Mouse (Mus musculus): ENCODE measurements around the gene AI413582. TPM values are rescaled to one million over a fixed set of nuclear protein-coding genes. Genes with fewer than 3 reads are reported as not detected.

Gene AI413582
- polyA plus RNA-seq, 1 experiment from 2014 or later, result 42.9 TPM

DNA sequence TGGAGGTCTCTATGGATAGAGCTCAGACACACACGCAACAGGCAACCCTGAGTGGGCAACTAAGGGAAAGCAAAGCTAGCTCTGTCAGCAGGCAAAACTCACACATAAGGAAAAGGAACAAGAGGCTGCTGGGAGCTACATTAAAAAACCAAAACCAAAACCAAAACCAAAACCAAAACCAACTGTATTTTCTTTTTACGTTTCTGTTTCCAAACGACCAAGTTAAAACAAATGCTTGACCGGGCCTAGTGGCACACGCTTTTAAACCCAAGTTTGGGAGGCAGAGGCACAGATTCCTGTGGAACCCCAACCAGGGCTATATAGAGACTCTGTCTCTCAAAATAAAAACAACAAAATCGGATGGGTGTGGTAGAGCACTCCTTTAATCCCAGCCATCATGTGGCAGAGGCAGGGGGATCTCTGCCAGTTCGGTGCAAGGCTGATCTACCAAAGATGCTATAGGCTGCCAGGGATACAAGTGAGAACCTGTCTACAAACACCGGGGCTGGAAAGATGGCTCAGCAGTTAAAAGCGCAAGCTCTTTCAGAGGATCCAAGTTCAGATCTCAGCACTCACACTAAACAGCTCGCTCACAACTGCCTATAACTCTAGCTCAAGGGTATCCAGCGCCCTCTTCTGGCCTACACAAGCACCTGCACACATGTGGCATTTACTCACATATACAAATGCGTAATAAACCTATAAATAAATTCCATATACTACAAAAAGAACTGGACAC is 26.4 kb upstream of the AI413582 start:
- peak overlapping the region; percentile 58 for H3K27ac ChIP-seq
- H3K4me3 ChIP-seq (ENCODE audit: inconsistent target), result peak overlapping the region; percentile 19; the same call in 1 of the 2 replicates
- WGBS (ENCODE audit: missing documents), result 53% methylated on average over 11 of the region's 12 CpGs
- H3K79me2 ChIP-seq (ENCODE audit: inconsistent target), result peaks cover 81% of the 10 kb centered on the region
- peaks cover 17% of the 10 kb centered on the region; the same call in 1 of the 2 replicates for H3K36me3 ChIP-seq (ENCODE audit: inconsistent target)

DNA sequence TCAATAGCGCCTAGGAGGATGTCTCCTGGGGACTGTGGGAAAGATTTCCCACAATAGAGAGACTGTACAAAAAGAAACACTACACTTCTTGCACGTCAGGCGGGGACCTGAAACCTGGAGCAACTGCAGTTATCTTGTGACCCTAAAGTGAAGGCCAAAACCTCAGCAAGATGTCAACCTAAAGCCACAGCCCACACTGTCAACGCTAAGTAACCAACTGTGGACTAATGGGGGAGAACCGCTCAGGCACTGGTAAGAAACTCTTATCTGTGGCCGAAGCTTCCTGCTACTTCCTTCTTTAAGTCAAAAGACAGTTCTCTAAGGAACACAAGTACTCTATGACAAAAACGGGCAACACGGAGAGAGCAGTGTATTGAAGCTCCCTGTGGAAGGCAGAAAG is 22.7 kb upstream of the AI413582 start:
- 15% methylated on average over 8 of the region's 8 CpGs for WGBS (ENCODE audit: missing documents)
- peak overlapping the region; percentile 28 for H3K27ac ChIP-seq
- H3K4me3 ChIP-seq (ENCODE audit: inconsistent target), result no peak overlapping the region
- H3K79me2 ChIP-seq (ENCODE audit: inconsistent target), result peaks cover 60% of the 10 kb centered on the region
- no peaks in the 10 kb centered on the region for H3K36me3 ChIP-seq (ENCODE audit: inconsistent target)

DNA sequence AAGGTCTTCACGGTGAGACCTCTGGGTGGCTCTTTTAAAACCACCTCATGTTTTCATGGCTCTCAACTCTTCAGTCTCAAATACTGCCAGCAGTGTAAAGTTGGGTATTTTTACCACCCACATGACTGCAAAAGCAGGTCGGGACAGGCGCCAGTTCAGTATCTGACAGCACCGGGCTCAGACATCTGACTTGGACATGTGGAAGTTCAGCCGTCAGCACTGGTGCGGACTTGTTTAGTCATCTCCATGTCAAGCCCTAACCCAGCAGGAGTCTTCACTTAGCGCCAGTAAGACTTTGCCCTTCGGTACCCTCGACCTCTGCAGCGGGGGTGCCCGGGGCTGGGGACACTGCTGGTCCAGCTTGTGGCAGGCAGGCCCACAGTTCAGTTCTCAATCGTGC is 21.7 kb upstream of the AI413582 start:
- 74% methylated on average over 10 of the region's 12 CpGs for WGBS (ENCODE audit: missing documents)
- peaks cover 53% of the 10 kb centered on the region for H3K79me2 ChIP-seq (ENCODE audit: inconsistent target)
- H3K4me3 ChIP-seq (ENCODE audit: inconsistent target), result no peak overlapping the region
- peak overlapping the region; percentile 28 for H3K27ac ChIP-seq
- no peaks in the 10 kb centered on the region for H3K36me3 ChIP-seq (ENCODE audit: inconsistent target)

DNA sequence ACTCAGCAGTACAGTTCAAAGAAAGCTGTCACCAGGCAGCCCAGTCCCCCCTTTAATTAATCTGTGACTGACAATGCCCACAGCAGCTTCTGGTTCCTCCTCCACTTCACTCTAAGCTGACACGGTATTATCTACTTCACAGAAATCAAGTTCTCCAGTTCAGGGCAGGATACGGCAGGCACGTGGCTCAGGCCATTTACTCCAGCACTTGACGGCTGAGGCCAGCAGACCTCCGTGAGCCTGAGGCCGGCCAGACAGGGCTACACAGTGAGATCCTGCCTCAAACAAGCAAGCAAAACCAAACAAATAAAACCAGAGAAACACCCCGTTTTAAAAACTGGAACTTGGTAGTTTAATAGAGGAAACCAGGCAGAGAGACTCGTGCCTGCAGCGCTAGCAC is 21.1 kb upstream of the AI413582 start:
- Histone ChIP-seq H3K36me3 (ENCODE audit: inconsistent target) (no peaks in the 10 kb centered on the region), H3K79me2 (ENCODE audit: inconsistent target) (peaks cover 53% of the 10 kb centered on the region), H3K4me3 (ENCODE audit: inconsistent target) (no peak overlapping the region), H3K27ac (peak overlapping the region; percentile 28)
- 43% methylated on average over 9 of the region's 9 CpGs for WGBS (ENCODE audit: missing documents)

DNA sequence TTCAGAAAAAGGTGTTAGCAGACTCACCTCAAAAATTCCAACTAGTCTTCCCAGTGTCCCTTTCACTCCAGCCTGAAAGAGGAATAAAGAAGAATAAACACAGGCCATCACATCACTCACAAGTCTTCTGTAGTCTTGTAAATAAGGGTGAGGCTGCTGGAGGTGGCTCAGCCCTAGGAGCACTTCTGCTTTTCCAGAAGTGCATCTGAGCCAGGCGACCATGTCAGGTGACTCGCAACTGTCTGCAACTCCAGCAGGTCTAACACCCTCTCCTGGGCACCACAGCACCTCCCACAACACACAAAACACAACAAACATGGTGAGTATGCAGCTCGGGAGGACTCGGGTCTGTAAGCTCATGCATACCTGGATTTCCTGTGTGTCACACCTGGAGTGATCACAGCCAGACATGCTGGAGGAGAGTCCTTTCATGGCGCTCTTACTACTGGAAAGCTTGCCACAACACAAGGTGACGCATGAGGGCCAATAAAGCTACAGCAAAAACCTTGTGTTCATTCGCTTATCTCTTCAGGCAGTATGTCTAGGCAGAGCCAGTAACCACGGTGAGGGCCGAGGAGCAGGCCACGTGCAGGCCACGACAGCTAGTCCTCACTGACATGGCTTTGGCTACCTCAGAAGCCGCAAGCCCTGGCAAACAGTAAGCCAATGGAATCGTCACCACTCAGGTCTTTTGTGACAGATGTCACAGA is 17.8 kb upstream of the AI413582 start:
- WGBS (ENCODE audit: missing documents), result 68% methylated on average over 13 of the region's 13 CpGs
- Histone ChIP-seq H3K79me2 (ENCODE audit: inconsistent target) (peaks cover 25% of the 10 kb centered on the region; the same call in 1 of the 2 replicates), H3K4me3 (ENCODE audit: inconsistent target) (no peak overlapping the region), H3K36me3 (ENCODE audit: inconsistent target) (peaks cover 20% of the 10 kb centered on the region), H3K27ac (no peak overlapping the region)

DNA sequence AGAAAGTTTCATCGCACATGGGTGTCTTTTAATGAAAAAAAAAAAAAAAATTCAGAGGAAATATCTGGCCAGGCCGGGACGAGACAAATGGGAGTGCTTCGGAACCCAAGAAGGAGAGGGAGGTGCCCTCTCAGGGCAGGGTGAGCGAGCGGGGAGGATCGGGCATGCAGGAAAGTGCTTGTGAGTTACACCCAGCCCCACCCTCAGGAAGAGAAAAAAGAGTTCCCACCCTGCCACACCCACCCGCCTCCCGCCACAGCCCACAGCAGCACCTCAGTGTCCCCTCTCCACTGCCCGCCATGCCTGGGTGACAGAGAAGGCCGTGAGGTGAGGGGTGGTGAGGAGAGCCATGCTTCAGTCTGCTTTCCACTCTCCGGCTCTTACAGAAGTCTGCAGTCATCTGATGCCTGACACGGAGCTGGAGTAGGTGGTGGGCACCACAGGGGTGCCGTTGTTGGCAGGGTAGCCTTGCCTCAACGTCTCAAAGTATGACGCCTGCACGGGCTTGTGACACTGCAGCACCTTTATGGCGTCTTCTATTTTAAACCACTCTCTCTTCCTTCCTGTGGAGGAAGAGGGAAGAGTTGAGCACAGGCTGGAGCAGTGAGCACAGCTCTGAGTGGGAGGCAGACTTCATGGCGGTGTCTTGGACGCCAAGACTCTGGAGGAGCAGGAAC is 15.0 kb upstream of the AI413582 start:
- peaks cover 20% of the 10 kb centered on the region for H3K36me3 ChIP-seq (ENCODE audit: inconsistent target)
- 88% methylated on average over 17 of the region's 20 CpGs for WGBS (ENCODE audit: missing documents)

DNA sequence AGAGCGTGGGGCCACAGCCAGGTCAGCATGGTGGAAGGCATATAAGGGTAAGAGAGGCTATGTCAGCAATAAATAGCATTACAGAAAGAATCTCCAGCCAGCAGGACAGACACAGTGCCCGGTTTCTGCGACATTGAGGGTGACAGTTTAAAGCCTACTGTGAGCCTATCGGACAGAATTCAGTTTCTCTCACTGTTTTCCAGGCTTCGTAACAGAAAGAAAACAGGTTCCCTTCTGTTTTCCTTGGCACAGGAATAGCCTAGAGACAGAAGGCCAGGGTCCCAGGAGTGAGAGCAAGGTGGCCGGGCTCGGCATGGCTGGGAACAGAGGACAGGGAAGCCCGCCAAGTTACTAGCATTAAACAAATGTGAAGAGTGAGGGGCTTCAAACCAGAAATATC is 14.3 kb upstream of the AI413582 start:
- Histone ChIP-seq H3K36me3 (ENCODE audit: inconsistent target) (peaks cover 20% of the 10 kb centered on the region), H3K79me2 (ENCODE audit: inconsistent target) (no peaks in the 10 kb centered on the region), H3K27ac (no peak overlapping the region), H3K4me3 (ENCODE audit: inconsistent target) (no peak overlapping the region)
- WGBS (ENCODE audit: missing documents), result 96% methylated on average over 8 of the region's 8 CpGs

More for the DNA sequence above, 15.0 kb upstream of the AI413582 start:
- Histone ChIP-seq H3K79me2 (ENCODE audit: inconsistent target) (peaks cover 7% of the 10 kb centered on the region; the same call in 1 of the 2 replicates), H3K27ac (no peak overlapping the region), H3K4me3 (ENCODE audit: inconsistent target) (no peak overlapping the region)

DNA sequence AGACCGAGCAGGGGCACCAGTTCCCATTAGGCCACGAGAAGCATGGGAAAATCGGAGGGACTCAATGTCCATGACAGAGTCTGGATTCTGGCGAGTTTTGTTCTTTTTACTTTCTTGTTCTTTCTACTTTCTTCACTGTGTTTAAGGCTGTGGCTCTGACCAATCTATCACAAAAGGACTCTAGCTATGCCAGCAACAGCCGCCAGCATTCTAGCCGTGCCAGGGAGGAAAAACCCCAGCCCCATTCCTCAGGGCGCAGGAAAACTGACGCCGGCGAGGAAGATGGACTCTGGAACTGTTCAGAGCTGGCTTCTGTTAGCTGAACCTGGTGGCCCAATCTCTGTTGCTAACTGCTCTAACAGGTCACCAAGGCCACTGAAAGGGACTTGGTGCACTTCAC is 12.9 kb upstream of the AI413582 start:
- no peak overlapping the region for H3K4me3 ChIP-seq (ENCODE audit: inconsistent target)
- no peaks in the 10 kb centered on the region for H3K79me2 ChIP-seq (ENCODE audit: inconsistent target)
- WGBS (ENCODE audit: missing documents), result 96% methylated on average over 9 of the region's 10 CpGs
- peaks cover 20% of the 10 kb centered on the region for H3K36me3 ChIP-seq (ENCODE audit: inconsistent target)
- H3K27ac ChIP-seq, result no peak overlapping the region

DNA sequence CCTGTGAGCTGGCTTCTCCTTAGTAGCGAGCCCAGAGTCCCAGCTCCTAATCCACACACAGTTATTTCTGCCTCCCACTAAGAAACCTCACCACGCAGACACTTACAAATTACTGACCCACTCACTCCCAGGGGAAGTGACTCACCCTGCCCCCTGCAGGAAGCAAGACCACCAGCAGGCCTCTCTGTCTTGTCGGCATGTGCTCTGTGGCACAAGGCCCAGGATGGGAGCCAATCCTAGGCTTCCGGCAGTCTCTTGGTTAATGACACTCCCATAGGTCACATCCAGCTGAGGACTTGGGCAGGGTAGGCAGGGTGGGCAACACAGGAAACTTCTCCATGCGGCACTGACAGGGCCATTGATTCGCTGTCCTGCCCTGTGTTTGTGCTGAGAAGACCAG is 11.9 kb upstream of the AI413582 start:
- WGBS (ENCODE audit: missing documents), result 76% methylated on average over 6 of the region's 6 CpGs

DNA sequence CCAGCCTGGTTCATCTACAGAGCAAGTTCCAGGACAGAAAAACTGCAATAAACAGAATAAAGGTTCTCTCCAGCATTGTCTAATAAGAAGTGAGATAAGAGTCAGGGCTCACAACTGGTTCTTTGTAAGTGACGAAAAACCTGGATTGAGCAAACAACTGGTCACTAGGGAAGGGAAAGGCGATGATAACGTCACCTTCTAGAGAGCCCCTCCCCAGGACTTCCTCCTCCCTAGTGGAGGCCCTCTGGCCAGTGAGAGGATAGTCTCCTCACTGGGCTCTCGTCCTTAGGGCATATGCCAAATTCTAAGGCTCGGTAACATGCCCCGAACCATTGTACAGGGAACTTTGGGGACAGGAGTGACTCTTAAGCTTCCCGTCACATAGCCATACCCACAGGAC is 10.5 kb upstream of the AI413582 start:
- Histone ChIP-seq H3K27ac (no peak overlapping the region), H3K36me3 (ENCODE audit: inconsistent target) (peaks cover 18% of the 10 kb centered on the region), H3K79me2 (ENCODE audit: inconsistent target) (no peaks in the 10 kb centered on the region), H3K4me3 (ENCODE audit: inconsistent target) (no peak overlapping the region)
- 82% methylated on average over 7 of the region's 7 CpGs for WGBS (ENCODE audit: missing documents)

More for the DNA sequence above, 11.9 kb upstream of the AI413582 start:
- Histone ChIP-seq H3K79me2 (ENCODE audit: inconsistent target) (no peaks in the 10 kb centered on the region), H3K27ac (no peak overlapping the region), H3K36me3 (ENCODE audit: inconsistent target) (peaks cover 20% of the 10 kb centered on the region), H3K4me3 (ENCODE audit: inconsistent target) (no peak overlapping the region)

DNA sequence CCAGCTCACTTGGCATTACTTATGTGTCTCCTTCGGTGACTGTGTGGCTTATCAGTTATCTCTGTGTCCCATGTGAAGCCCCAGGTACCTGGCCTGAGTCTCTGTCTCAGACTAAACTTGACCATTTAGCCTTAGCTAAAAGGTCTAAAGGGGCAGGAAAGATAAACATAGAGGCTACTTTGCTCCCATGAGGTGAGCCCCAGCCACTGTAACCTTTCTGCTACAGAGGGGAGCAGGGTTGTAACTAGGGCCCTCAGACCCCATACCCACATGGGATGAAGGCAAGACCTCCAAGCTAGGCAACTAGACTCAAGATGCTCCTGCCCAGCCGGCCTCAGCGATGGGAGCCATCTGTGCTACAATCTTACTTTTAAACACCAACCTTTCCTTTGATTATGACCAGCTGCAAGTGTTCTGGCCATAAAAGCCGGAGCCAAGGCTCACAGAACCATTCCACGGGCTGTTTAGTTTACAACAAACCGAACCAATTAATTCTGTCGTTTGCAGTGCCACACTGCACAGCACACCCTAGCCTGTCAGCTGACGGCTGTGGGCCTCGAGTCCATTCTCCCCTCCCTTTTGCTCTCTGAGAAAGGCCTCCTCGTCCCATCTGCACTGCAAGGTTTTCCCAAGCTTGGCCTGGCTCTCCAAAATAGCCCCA is 9.7 kb upstream of the AI413582 start:
- Histone ChIP-seq H3K4me3 (ENCODE audit: inconsistent target) (no peak overlapping the region), H3K36me3 (ENCODE audit: inconsistent target) (peaks cover 10% of the 10 kb centered on the region), H3K79me2 (ENCODE audit: inconsistent target) (no peaks in the 10 kb centered on the region), H3K27ac (no peak overlapping the region)
- 84% methylated on average over 10 of the region's 10 CpGs for WGBS (ENCODE audit: missing documents)

DNA sequence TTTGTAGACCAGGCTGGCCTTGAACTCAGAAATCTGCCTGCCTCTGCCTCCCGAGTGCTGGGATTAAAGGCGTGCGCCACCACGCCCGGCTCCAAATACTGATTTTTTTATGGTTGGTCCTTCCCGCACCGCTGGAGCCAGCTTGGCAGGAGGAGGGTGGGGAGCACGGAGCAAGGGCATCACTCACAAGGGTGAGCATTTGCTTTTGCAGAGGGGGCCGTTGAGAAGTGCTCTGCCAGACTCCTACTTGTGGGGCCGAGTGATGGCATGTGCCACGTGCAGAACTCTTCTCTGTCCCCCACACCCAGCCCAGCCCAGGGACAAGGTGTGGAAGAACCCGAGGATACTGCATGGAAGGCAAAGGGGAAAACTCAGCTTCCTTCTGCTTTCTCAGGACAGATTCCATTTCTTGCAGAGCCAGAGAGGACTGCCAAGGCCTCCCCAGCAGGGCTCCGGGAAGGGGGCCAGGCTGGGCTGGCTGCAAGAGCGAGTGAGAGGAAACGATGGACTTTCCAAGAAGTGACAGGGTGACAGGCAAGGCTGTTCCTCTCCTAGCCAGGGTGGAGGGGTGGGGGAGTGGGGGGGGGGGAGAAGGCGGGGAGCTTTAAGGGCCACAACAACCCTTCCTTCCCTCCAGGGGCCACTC is 9.0 kb upstream of the AI413582 start:
- no peak overlapping the region for H3K4me3 ChIP-seq (ENCODE audit: inconsistent target)
- H3K36me3 ChIP-seq (ENCODE audit: inconsistent target), result peaks cover 3% of the 10 kb centered on the region
- WGBS (ENCODE audit: missing documents), result 78% methylated on average over 15 of the region's 16 CpGs

DNA sequence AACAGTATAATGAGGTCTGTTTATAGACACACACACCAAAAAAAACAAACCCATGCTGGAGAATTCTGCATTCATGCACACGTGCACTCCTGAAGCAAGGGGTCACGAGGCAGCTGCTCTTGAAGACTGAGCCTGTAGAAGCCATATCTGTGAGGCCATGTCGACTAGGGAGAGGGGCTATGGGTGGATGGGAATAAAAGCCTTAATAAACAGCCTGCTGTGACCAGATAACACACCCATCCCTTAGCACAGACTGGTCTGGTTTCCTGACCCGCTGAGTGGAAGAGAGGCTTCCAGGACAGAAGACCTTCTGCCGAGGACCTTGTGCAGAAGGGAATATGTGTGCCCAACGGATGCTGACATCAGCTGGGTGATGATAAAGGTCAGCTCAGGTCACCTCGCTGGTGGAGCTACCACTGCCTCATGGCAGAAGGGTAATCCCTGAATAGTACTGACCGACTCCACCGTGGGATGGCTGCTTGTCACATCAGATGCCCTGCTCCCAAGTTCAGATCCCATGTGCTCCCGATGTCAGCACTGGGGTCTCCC is 8.3 kb upstream of the AI413582 start:
- 91% methylated on average over 10 of the region's 10 CpGs for WGBS (ENCODE audit: missing documents)
- Histone ChIP-seq H3K36me3 (ENCODE audit: inconsistent target) (no peaks in the 10 kb centered on the region; the same call in 1 of the 2 replicates), H3K4me3 (ENCODE audit: inconsistent target) (no peak overlapping the region), H3K27ac (no peak overlapping the region), H3K79me2 (ENCODE audit: inconsistent target) (no peaks in the 10 kb centered on the region)

More for the DNA sequence above, 9.0 kb upstream of the AI413582 start:
- Histone ChIP-seq H3K27ac (no peak overlapping the region), H3K79me2 (ENCODE audit: inconsistent target) (no peaks in the 10 kb centered on the region)

DNA sequence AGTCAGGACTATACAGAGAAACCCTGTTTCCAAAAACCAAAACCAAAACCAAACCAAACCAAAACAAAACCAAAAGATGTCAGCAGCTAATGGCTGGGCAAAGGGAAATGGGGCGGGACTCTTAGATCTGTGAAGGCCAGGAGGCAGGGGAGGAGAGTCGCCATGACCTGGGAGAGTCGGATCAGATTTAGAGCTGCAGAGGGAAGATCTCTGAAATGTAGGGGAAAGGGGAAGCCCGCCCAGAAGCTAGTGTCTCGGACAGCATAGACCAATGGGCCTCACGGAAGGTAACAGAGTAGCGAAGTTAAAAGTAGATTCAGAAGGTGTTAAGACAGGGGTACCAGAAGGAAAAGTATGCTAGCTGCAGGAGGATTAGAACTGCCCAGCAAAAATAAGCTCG is 5.8 kb upstream of the AI413582 start:
- H3K79me2 ChIP-seq (ENCODE audit: inconsistent target), result no peaks in the 10 kb centered on the region
- no peak overlapping the region for H3K27ac ChIP-seq
- H3K4me3 ChIP-seq (ENCODE audit: inconsistent target), result no peak overlapping the region
- no peaks in the 10 kb centered on the region for H3K36me3 ChIP-seq (ENCODE audit: inconsistent target)
- WGBS (ENCODE audit: missing documents), result 77% methylated on average over 7 of the region's 8 CpGs
